Mouse (Mus musculus): ENCODE measurements around the gene Tgm2. TPM values are rescaled to one million over a fixed set of nuclear protein-coding genes. Genes with fewer than 3 reads are reported as not detected.

The Tgm2 gene
- total RNA-seq, 1 experiment, result 25.0 TPM

- in situ Hi-C loops (cut with MboI; ENCODE audit: low sequenced_read_pairs in 2 of 2, unreplicated experiment in 2 of 2), result no loop called here
- no peaks in the 10 kb centered on the region for H3K9me3 ChIP-seq (ENCODE audit: control insufficient read depth, insufficient read depth, low read depth, low read length)
- no peak overlapping the region for H3K4me3 ChIP-seq (ENCODE audit: insufficient read depth in 1 of 2, low read depth in 1 of 2, low read length in 2 of 2, poor library complexity in 1 of 2, severe bottlenecking in 1 of 2)
- TF ChIP-seq ZNF384 (IDR thresholded peaks at IDR 0.05; ENCODE audit: low read depth, low read length) (no peak), MAFK (IDR thresholded peaks at IDR 0.05; ENCODE audit: insufficient read depth, low read depth, low read length) (no peak), ZC3H11A (IDR thresholded peaks at IDR 0.05; ENCODE audit: borderline replicate concordance, low read depth, low read length) (no peak), HCFC1 (IDR thresholded peaks at IDR 0.05; ENCODE audit: borderline replicate concordance, insufficient read depth, low read length) (no peak), CHD2 (IDR thresholded peaks at IDR 0.05; ENCODE audit: low read depth, low read length) (no peak)
- H3K27ac ChIP-seq (ENCODE audit: insufficient read depth, low read depth, low read length, poor library complexity, severe bottlenecking), result no peak overlapping the region
- H3K36me3 ChIP-seq (ENCODE audit: control insufficient read depth, insufficient read depth, low read length, poor library complexity, severe bottlenecking), result peaks cover 12% of the 10 kb centered on the region; the same call in 1 of the 2 replicates
- no peak overlapping the region for H3K9ac ChIP-seq (ENCODE audit: insufficient read depth, low read depth, low read length, poor library complexity, severe bottlenecking)
- DNase-seq (ENCODE audit: low read depth, low spot score), result no peak
- H3K4me1 ChIP-seq (ENCODE audit: control insufficient read depth in 2 of 2, insufficient read depth in 2 of 2, low read length in 2 of 2, poor library complexity in 1 of 2), result no peaks in the 10 kb centered on the region
Measured at GRCm38 (mm10) chr2:158078971-158079370, 67.3 kb downstream of the Tgm2 start.

GRCm38 (mm10) chr2:158077981-158078380 is 68.3 kb downstream of the Tgm2 start:
- in situ Hi-C loops (cut with MboI; ENCODE audit: low sequenced_read_pairs in 2 of 2, unreplicated experiment in 2 of 2), result no loop called here
- TF ChIP-seq CHD2 (IDR thresholded peaks at IDR 0.05; ENCODE audit: low read depth, low read length) (no peak), HCFC1 (IDR thresholded peaks at IDR 0.05; ENCODE audit: borderline replicate concordance, insufficient read depth, low read length) (no peak), MAFK (IDR thresholded peaks at IDR 0.05; ENCODE audit: insufficient read depth, low read depth, low read length) (no peak), ZNF384 (IDR thresholded peaks at IDR 0.05; ENCODE audit: low read depth, low read length) (no peak), ZC3H11A (IDR thresholded peaks at IDR 0.05; ENCODE audit: borderline replicate concordance, low read depth, low read length) (no peak)
- no peak overlapping the region for H3K27ac ChIP-seq (ENCODE audit: insufficient read depth, low read depth, low read length, poor library complexity, severe bottlenecking)
- H3K9me3 ChIP-seq (ENCODE audit: control insufficient read depth, insufficient read depth, low read depth, low read length), result no peaks in the 10 kb centered on the region
- H3K9ac ChIP-seq (ENCODE audit: insufficient read depth, low read depth, low read length, poor library complexity, severe bottlenecking), result no peak overlapping the region
- no peak overlapping the region for H3K4me3 ChIP-seq (ENCODE audit: insufficient read depth in 1 of 2, low read depth in 1 of 2, low read length in 2 of 2, poor library complexity in 1 of 2, severe bottlenecking in 1 of 2)
- H3K36me3 ChIP-seq (ENCODE audit: control insufficient read depth, insufficient read depth, low read length, poor library complexity, severe bottlenecking), result peaks cover 12% of the 10 kb centered on the region; the same call in 1 of the 2 replicates
- no peaks in the 10 kb centered on the region for H3K4me1 ChIP-seq (ENCODE audit: control insufficient read depth in 2 of 2, insufficient read depth in 2 of 2, low read length in 2 of 2, poor library complexity in 1 of 2)
- no peak for DNase-seq (ENCODE audit: low read depth, low spot score)

DNA sequence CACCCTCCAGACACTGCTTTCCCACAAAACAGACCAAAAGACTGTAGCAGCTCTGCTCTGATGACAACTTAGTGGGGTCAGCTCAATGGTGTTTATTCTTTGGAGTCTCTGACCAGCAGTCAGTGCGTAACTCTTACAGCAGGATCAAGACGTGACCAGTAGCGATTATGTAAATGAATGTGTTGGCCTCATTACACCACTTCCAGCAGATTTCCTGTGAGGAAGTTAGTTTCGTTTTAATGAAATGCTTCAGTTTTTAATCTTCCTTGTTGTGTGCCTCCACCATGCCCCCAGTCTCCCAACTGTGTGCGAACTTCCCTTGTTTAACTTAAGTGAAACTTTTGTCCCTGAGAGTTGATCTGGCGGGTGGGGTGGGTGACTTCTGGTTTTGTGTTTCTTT is 69.5 kb downstream of the Tgm2 start:
- Histone ChIP-seq H3K4me3 (ENCODE audit: insufficient read depth in 1 of 2, low read depth in 1 of 2, low read length in 2 of 2, poor library complexity in 1 of 2, severe bottlenecking in 1 of 2) (no peak overlapping the region), H3K9ac (ENCODE audit: insufficient read depth, low read depth, low read length, poor library complexity, severe bottlenecking) (no peak overlapping the region), H3K27ac (ENCODE audit: insufficient read depth, low read depth, low read length, poor library complexity, severe bottlenecking) (no peak overlapping the region), H3K4me1 (ENCODE audit: control insufficient read depth in 2 of 2, insufficient read depth in 2 of 2, low read length in 2 of 2, poor library complexity in 1 of 2) (no peaks in the 10 kb centered on the region), H3K9me3 (ENCODE audit: control insufficient read depth, insufficient read depth, low read depth, low read length) (no peaks in the 10 kb centered on the region), H3K36me3 (ENCODE audit: control insufficient read depth, insufficient read depth, low read length, poor library complexity, severe bottlenecking) (peaks cover 15% of the 10 kb centered on the region)
- DNase-seq (ENCODE audit: low read depth, low spot score), result no peak
- in situ Hi-C loops (cut with MboI; ENCODE audit: low sequenced_read_pairs in 2 of 2, unreplicated experiment in 2 of 2), result no loop called here
- TF ChIP-seq CHD2 (IDR thresholded peaks at IDR 0.05; ENCODE audit: low read depth, low read length) (no peak), MAFK (IDR thresholded peaks at IDR 0.05; ENCODE audit: insufficient read depth, low read depth, low read length) (no peak), ZC3H11A (IDR thresholded peaks at IDR 0.05; ENCODE audit: borderline replicate concordance, low read depth, low read length) (no peak), ZNF384 (IDR thresholded peaks at IDR 0.05; ENCODE audit: low read depth, low read length) (no peak), HCFC1 (IDR thresholded peaks at IDR 0.05; ENCODE audit: borderline replicate concordance, insufficient read depth, low read length) (no peak)

DNA sequence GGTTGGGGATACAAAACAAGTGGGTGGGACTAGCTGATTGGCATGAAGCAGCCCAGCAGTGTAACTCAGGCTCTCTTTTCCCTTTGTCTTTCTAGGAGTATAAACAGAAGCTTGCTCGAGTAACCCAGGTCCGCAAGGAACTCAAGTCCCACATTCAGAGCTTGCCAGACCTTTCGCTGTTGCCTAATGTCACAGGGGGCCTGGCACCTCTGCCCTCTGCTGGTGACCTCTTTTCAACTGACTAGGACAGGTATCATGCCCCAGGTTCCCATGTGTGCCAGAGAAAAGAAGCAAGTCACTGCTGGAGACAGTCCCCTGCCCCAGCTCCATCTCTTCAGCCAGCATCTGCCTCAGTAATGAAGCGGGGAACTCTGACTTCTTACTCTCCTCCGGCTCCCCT is 71.4 kb downstream of the Tgm2 start:
- Histone ChIP-seq H3K27ac (ENCODE audit: insufficient read depth, low read depth, low read length, poor library complexity, severe bottlenecking) (no peak overlapping the region), H3K36me3 (ENCODE audit: control insufficient read depth, insufficient read depth, low read length, poor library complexity, severe bottlenecking) (peaks cover 29% of the 10 kb centered on the region), H3K9ac (ENCODE audit: insufficient read depth, low read depth, low read length, poor library complexity, severe bottlenecking) (no peak overlapping the region), H3K9me3 (ENCODE audit: control insufficient read depth, insufficient read depth, low read depth, low read length) (no peaks in the 10 kb centered on the region), H3K4me3 (ENCODE audit: insufficient read depth in 1 of 2, low read depth in 1 of 2, low read length in 2 of 2, poor library complexity in 1 of 2, severe bottlenecking in 1 of 2) (no peak overlapping the region), H3K4me1 (ENCODE audit: control insufficient read depth in 2 of 2, insufficient read depth in 2 of 2, low read length in 2 of 2, poor library complexity in 1 of 2) (no peaks in the 10 kb centered on the region)
- TF ChIP-seq ZC3H11A (IDR thresholded peaks at IDR 0.05; ENCODE audit: borderline replicate concordance, low read depth, low read length) (no peak), ZNF384 (IDR thresholded peaks at IDR 0.05; ENCODE audit: low read depth, low read length) (no peak), CHD2 (IDR thresholded peaks at IDR 0.05; ENCODE audit: low read depth, low read length) (no peak), HCFC1 (IDR thresholded peaks at IDR 0.05; ENCODE audit: borderline replicate concordance, insufficient read depth, low read length) (no peak), MAFK (IDR thresholded peaks at IDR 0.05; ENCODE audit: insufficient read depth, low read depth, low read length) (no peak)
- no peak for DNase-seq (ENCODE audit: low read depth, low spot score)
- in situ Hi-C loops (cut with MboI; ENCODE audit: low sequenced_read_pairs in 2 of 2, unreplicated experiment in 2 of 2), result no loop called here

GRCm38 (mm10) chr2:158071633-158071995 is 74.6 kb downstream of the Tgm2 start:
- Histone ChIP-seq H3K36me3 (ENCODE audit: control insufficient read depth, insufficient read depth, low read length, poor library complexity, severe bottlenecking) (peaks cover 30% of the 10 kb centered on the region), H3K4me1 (ENCODE audit: control insufficient read depth in 2 of 2, insufficient read depth in 2 of 2, low read length in 2 of 2, poor library complexity in 1 of 2) (no peaks in the 10 kb centered on the region), H3K4me3 (ENCODE audit: insufficient read depth in 1 of 2, low read depth in 1 of 2, low read length in 2 of 2, poor library complexity in 1 of 2, severe bottlenecking in 1 of 2) (no peak overlapping the region), H3K9ac (ENCODE audit: insufficient read depth, low read depth, low read length, poor library complexity, severe bottlenecking) (no peak overlapping the region), H3K9me3 (ENCODE audit: control insufficient read depth, insufficient read depth, low read depth, low read length) (no peaks in the 10 kb centered on the region), H3K27ac (ENCODE audit: insufficient read depth, low read depth, low read length, poor library complexity, severe bottlenecking) (no peak overlapping the region)
- TF ChIP-seq ZNF384 (IDR thresholded peaks at IDR 0.05; ENCODE audit: low read depth, low read length) (no peak), CHD2 (IDR thresholded peaks at IDR 0.05; ENCODE audit: low read depth, low read length) (no peak), ZC3H11A (IDR thresholded peaks at IDR 0.05; ENCODE audit: borderline replicate concordance, low read depth, low read length) (no peak), HCFC1 (IDR thresholded peaks at IDR 0.05; ENCODE audit: borderline replicate concordance, insufficient read depth, low read length) (no peak), MAFK (IDR thresholded peaks at IDR 0.05; ENCODE audit: insufficient read depth, low read depth, low read length) (no peak)
- in situ Hi-C loops (cut with MboI; ENCODE audit: low sequenced_read_pairs in 2 of 2, unreplicated experiment in 2 of 2), result no loop called here
- no peak for DNase-seq (ENCODE audit: low read depth, low spot score)
